Mouse (Mus musculus) heart, adult 18-20 months (tissue): ENCODE results near the gene Ppp4r3a. TPM values are rescaled to one million over a fixed set of nuclear protein-coding genes. Genes with fewer than 3 reads are reported as not detected.

Source experiments
- DNase-seq, 2 experiments: peaks; one replicate each; pipeline ENCODE4 v3.0.0; 2021 to 2022; ENCODE audit warnings: mixed read lengths in 1 of 2
- microRNA-seq, 2 experiments: library from miRNA; unstranded; fragments of <30 nt; microRNA quantifications; one replicate each; pipeline ENCODE4 v1.2.0; 2022
- total RNA-seq, 2 experiments: library from RNA; stranded (reverse); gene quantifications; 2 replicates each; pipeline ENCODE4 v1.2.3; 2021

Gene Ppp4r3a
- total RNA-seq, 2 experiments from 2014 or later, result 21.1 to 23.0 TPM

DNA sequence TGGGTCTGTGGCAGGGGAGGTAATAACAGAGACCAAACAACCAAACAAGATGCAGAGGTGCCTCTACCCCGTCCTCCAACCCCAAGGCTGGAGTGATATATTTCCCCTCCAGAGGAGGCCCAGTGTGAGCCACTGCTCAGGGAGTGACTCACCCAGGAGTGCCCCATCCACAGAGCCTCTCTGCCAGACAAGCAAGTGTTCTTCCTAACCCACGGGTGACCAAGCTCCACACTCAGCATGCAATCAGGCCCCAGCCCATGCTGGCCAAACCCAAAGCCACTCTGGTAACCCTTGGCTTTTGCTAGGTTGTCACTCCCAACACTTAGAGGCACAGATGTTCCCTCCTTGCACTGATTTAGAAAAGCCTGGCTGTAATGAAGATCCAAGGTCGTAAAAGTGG is 90.4 kb downstream of the Ppp4r3a start:
- DNase-seq, result no peak

DNA sequence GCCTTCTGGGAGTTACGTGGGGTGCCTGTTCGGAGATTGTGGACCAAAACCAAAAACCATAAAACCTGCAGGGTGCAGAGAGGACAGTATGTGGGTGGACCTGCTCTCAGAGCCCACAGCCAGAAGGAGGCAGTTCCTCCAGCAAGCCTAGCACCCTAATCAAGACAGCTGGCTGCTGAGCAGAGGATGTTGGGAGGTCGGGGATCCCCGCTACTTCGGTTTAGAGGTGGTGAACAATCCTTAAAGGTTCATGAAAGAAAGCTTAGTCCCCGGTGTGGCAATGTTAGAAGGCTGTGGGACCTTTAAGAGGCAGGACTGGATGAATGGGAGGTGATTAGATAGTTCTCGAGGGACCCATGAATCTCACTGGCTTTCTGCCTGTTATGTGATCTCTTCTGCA is 91.0 kb downstream of the Ppp4r3a start:
- DNase-seq, result no peak

DNA sequence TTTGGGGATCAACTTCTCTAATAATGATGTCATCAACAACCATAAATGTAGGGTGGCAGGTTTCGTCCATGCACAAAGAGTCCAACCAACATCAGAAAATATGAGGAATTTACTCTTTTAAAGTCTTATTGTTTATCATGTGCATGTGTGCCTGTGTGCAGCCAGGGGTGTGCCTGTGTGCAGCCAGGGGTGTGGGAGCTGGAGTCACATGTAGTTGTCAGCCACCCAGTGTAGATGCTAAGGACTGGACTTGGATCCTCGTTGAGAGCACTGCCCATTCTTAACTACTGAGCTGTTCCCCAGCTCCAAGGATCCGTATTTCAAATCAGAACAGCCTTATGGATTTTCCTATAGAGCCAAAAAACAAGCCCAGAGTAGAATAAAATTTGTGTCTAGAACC is 92.4 kb downstream of the Ppp4r3a start:
- DNase-seq, result no peak

DNA sequence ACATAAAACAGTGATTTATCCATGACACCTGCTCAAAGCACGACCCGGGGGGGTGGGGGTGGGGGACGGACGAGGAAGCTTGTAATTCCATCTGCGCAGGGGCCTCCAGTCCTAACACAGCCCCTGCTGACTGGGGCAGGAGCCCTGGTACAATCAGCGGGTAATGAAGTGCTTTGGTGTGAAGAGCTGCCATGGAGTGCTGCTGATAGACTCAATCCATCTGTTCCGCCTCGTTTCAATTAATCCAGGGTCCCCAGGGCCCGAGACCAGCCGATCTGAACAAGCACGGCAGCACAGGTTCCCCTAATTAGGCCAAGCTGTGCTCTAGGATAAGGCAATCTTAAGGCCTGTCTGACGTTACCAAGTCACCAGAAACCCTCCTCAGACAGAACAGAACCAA is 93.2 kb downstream of the Ppp4r3a start:
- no peak for DNase-seq

DNA sequence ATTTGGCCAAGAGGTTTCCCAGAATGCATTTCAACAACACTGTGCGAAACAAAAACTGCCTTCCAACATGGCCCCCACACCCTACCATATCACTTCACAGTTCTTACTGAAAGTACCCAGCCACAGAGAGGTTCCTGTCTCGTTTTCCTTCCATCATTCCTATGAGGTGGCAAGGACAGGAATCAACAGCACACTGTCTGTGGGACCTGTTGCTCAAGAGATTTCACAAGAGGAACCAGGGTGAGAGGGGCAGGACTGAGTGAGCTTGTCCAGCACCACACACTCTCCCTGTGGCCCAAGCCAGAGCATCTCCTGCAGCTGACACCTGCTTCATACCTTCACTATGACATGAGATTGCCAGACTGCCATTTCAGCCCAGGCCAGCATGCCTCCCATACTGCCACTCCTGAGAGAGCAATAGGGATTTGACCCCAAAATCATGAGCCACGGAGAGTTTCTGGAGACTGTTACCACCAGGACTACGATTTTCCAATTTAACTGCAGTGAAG is 93.7 kb downstream of the Ppp4r3a start:
- DNase-seq, result no peak

Small RNA genes within 50 kb of the gene (microRNA-seq; reads per million reads assigned to microRNA genes)
- gene Mir1190, result 0 to 0.38 reads per million in 2 experiments

Other genes with a start within 250 kb of the Ppp4r3a start
- gene Gpr68, start 175.5 kb downstream of the Ppp4r3a start, total RNA-seq, result 1 to 10 TPM in 1 of 2 experiments, under 1 TPM in 1; 0.45 to 1.5 TPM
- gene Ccdc88c, start 54.6 kb downstream of the Ppp4r3a start, total RNA-seq, result 1 to 10 TPM; 3.6 to 4.0 TPM